Mouse (Mus musculus): Measurements from ENCODE around the gene Hnrnpr. TPM values are rescaled to one million over a fixed set of nuclear protein-coding genes. Genes with fewer than 3 reads are reported as not detected.

The Hnrnpr gene
- total RNA-seq, 1 experiment from 2014 or later, result 208 TPM

DNA sequence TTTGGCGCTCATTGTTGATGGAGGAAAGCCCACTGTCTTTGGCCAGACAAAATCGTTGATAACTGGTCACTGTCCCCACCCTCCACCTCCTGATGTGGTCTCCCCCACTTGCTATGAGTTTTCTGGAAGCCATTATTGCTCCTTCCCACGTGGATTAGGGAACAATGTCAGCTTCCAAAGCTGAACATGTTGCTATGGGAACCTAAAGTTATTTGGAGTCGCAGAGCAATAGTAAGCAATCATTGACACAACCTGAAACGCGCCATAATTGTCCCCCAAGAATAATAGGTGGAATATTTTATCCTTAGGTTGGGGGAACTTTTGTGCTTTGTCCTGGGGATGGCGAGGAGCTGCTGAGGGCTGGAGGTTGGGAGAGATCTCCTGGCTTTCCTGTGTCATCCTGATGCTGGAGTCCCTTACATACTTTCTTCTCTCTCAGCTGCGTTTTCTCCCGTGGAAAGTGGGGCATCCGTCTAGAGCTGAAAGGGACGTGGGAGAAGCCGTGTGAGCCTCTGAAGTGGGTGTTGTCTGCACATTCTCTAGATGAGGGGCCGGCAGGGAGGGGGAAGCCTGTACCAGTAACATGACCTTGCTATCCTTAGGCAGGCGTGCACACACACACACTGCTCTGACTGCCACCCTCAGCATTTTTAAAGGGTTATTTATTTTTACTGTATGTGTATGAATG is 62.9 kb downstream of the Hnrnpr start:
- no peak for ATAC-seq (replicated peaks; ENCODE audit: insufficient number of reproducible peaks, low FRiP score, low TSS enrichment, poor library complexity, severe bottlenecking)

DNA sequence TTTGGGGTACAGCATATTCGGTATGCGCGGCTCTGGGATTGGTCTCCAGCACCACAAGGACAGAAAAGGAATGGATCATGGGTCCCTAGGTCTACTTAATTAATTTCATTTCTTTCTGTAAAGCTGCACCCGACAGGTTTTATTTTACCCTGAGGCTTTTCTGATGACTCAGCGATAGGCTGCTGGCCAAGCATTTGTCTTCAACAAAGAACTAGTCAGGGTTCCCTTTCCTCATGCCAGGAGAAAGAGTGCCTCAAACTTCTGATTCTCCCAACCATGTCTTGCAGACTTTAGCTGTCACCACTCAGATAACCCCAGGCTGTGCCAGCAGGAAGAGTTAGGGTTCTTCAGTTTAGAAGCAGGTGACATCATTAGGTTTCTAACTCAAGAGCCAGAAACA is 66.3 kb downstream of the Hnrnpr start:
- no peak for ATAC-seq (replicated peaks; ENCODE audit: insufficient number of reproducible peaks, low FRiP score, low TSS enrichment, poor library complexity, severe bottlenecking)

DNA sequence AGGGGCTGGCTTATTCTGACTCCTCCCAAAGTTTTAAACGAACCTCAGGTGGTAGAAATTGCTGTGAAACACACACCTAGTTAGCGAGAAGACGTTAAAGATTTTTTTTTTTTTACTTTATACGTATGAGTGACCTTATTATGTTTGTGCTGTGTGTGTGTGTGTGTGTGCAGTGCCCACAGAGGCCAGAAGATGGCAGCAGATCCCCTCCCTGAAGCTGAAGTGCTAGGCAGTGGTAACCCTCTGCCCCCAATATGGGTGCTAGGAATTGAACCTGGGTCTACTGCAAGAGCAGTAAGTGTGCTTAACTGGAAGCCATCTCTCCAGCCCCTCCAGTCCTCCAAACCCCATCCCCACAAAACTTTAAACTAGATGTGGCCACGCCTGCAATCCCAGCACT is 72.3 kb downstream of the Hnrnpr start:
- ATAC-seq (replicated peaks; ENCODE audit: insufficient number of reproducible peaks, low FRiP score, low TSS enrichment, poor library complexity, severe bottlenecking), result no peak

DNA sequence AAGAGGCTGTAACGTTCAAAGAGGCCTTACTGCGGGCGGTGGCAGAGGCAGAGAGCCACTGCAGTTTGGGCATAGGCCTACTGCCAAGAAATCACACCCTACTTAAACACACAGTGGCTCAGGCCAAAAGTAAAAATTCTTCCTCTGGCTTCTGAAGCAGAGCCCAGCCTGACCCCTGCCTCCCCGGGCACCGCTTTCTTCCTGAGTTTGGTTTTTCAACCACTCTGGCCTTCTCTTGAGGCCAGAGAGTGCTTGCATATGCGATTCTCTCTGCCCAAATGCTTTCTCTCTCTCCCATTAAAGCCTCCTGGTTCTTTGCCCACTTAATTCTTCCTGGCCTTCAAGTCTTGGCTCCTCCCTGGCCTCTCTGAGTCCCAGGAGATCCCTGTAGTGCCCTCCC is 73.1 kb downstream of the Hnrnpr start:
- ATAC-seq (replicated peaks; ENCODE audit: insufficient number of reproducible peaks, low FRiP score, low TSS enrichment, poor library complexity, severe bottlenecking), result no peak

DNA sequence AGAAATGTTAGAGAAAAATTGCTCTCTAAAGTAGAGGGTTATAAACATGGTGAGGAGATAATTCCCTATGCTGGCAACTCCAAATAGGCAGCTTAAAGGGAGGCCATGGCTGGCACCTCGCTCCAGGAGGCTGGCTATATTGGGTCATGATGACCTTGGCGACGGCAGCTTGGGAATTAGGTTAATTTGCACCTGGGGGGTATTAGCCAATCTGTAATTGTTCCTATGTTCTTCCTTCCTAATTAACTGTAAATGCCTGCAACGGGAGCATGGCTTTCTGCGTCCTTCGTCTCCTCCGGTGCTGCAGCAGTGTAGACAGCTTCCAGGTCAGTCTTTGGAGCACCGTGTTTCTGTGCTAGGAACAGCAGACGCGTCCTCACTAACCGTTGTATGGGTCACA is 76.5 kb downstream of the Hnrnpr start:
- ATAC-seq (replicated peaks; ENCODE audit: insufficient number of reproducible peaks, low FRiP score, low TSS enrichment, poor library complexity, severe bottlenecking), result no peak

DNA sequence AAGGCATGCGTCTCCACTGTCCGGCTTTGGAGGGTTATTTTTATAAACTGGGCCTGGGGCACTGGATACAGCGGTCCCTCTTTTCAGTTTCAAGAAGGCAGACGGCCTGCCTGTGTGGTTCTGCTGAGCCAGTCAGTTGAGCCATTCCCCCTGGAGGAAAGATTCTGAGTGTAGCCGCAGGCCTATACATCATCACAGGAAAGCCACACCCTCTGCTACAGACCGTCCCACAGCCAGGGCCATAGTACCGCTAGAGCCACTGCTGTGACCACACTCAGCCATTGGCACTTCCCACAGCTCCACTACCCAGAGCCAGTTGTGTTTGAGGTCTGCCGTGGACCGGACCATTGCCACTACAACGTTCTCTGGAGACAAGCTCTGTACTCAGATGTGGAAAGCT is 91.1 kb downstream of the Hnrnpr start:
- ATAC-seq (replicated peaks; ENCODE audit: insufficient number of reproducible peaks, low FRiP score, low TSS enrichment, poor library complexity, severe bottlenecking), result no peak

DNA sequence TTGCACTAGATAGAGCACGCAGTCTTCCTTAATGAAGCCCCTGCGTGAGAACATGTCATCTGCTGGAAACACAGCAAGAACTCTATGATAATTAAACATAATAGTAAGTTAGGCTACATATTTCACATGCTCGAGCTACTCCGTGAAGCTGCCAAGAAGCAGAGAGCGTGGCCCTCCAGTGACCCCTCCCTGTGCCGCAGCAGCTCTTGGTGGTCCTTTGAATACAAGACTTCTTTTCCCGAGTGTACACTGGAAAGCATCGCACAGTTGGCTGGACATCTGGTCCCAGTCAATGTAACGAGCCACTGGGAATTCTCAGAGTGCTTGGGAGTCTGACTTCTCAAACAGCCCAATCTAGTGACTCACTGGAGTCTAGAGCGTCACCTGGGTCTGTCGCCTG is 97.1 kb downstream of the Hnrnpr start:
- ATAC-seq (replicated peaks; ENCODE audit: insufficient number of reproducible peaks, low FRiP score, low TSS enrichment, poor library complexity, severe bottlenecking), result no peak

Other genes starting within 250 kb of the Hnrnpr start
- 4.9 to 16.7 TPM (median 8.5 TPM) in 3 replicates for gene Id3, start 167.4 kb upstream of the Hnrnpr start, total RNA-seq (2017)
- gene E2f2, start 138.5 kb upstream of the Hnrnpr start, total RNA-seq (2017), result 18.1 to 19.7 TPM (median 18.4 TPM) in 3 replicates
- not detected in 3 replicates for gene Asap3, start 104.6 kb upstream of the Hnrnpr start, total RNA-seq (2017)
- 20.6 to 37.7 TPM (median 29.0 TPM) in 3 replicates for gene Tcea3, start 63.2 kb upstream of the Hnrnpr start, total RNA-seq (2017)
- gene Zfp46, start 26.3 kb upstream of the Hnrnpr start, total RNA-seq (2017), result 5.8 to 10.2 TPM (median 5.9 TPM) in 3 replicates
- gene Htr1d, start 112.6 kb downstream of the Hnrnpr start, total RNA-seq (2017), result not detected in 3 replicates
- gene 6030445D17Rik, start 151.3 kb downstream of the Hnrnpr start, total RNA-seq (2017), result not detected in 3 replicates
- gene Luzp1, start 158.8 kb downstream of the Hnrnpr start, total RNA-seq (2017), result 9.5 to 22.4 TPM (median 11.4 TPM) in 3 replicates

All from monocyte, adult 5-6 weeks (primary cell).